Mouse (Mus musculus): Measurements from ENCODE around the gene Ttc27. TPM values are rescaled to one million over a fixed set of nuclear protein-coding genes. Genes with fewer than 3 reads are reported as not detected.

The Ttc27 gene
- total RNA-seq, 1 experiment from 2014 or later, result 16.9 TPM

- no peak for ATAC-seq (replicated peaks; ENCODE audit: insufficient number of reproducible peaks, low FRiP score, low TSS enrichment, poor library complexity, severe bottlenecking)
Observed at GRCm38 (mm10) chr17:74807509-74808248, 90.1 kb downstream of the Ttc27 start.

- no peak for ATAC-seq (replicated peaks; ENCODE audit: insufficient number of reproducible peaks, low FRiP score, low TSS enrichment, poor library complexity, severe bottlenecking)
Observed at GRCm38 (mm10) chr17:74808330-74808729, 90.8 kb downstream of the Ttc27 start.

- ATAC-seq (replicated peaks; ENCODE audit: insufficient number of reproducible peaks, low FRiP score, low TSS enrichment, poor library complexity, severe bottlenecking), result no peak
Observed at GRCm38 (mm10) chr17:74808901-74809300, 91.4 kb downstream of the Ttc27 start.

- peak; percentile 41; the same call in 1 of the 2 replicates for ATAC-seq (replicated peaks; ENCODE audit: insufficient number of reproducible peaks, low FRiP score, low TSS enrichment, poor library complexity, severe bottlenecking)
Observed at GRCm38 (mm10) chr17:74810892-74811625, 93.5 kb downstream of the Ttc27 start.

GRCm38 (mm10) chr17:74819711-74820110 is 102.2 kb downstream of the Ttc27 start:
- ATAC-seq (replicated peaks; ENCODE audit: insufficient number of reproducible peaks, low FRiP score, low TSS enrichment, poor library complexity, severe bottlenecking), result no peak

- ATAC-seq (replicated peaks; ENCODE audit: insufficient number of reproducible peaks, low FRiP score, low TSS enrichment, poor library complexity, severe bottlenecking), result no peak
Observed at GRCm38 (mm10) chr17:74830851-74831250, 113.3 kb downstream of the Ttc27 start.

GRCm38 (mm10) chr17:74841721-74842120 is 124.2 kb downstream of the Ttc27 start:
- ATAC-seq (replicated peaks; ENCODE audit: insufficient number of reproducible peaks, low FRiP score, low TSS enrichment, poor library complexity, severe bottlenecking), result no peak

GRCm38 (mm10) chr17:74842603-74843002 is 125.1 kb downstream of the Ttc27 start:
- ATAC-seq (replicated peaks; ENCODE audit: insufficient number of reproducible peaks, low FRiP score, low TSS enrichment, poor library complexity, severe bottlenecking), result no peak

GRCm38 (mm10) chr17:74843486-74843885 is 126.0 kb downstream of the Ttc27 start:
- ATAC-seq (replicated peaks; ENCODE audit: insufficient number of reproducible peaks, low FRiP score, low TSS enrichment, poor library complexity, severe bottlenecking), result no peak

GRCm38 (mm10) chr17:74846031-74846891 is 128.7 kb downstream of the Ttc27 start:
- no peak for ATAC-seq (replicated peaks; ENCODE audit: insufficient number of reproducible peaks, low FRiP score, low TSS enrichment, poor library complexity, severe bottlenecking)

GRCm38 (mm10) chr17:74850216-74850615 is 132.7 kb downstream of the Ttc27 start:
- no peak for ATAC-seq (replicated peaks; ENCODE audit: insufficient number of reproducible peaks, low FRiP score, low TSS enrichment, poor library complexity, severe bottlenecking)

- no peak for ATAC-seq (replicated peaks; ENCODE audit: insufficient number of reproducible peaks, low FRiP score, low TSS enrichment, poor library complexity, severe bottlenecking)
Observed at GRCm38 (mm10) chr17:74859298-74859697, 141.8 kb downstream of the Ttc27 start.

- ATAC-seq (replicated peaks; ENCODE audit: insufficient number of reproducible peaks, low FRiP score, low TSS enrichment, poor library complexity, severe bottlenecking), result no peak
Observed at GRCm38 (mm10) chr17:74860180-74860993, 142.9 kb downstream of the Ttc27 start.

- ATAC-seq (replicated peaks; ENCODE audit: insufficient number of reproducible peaks, low FRiP score, low TSS enrichment, poor library complexity, severe bottlenecking), result no peak
Observed at GRCm38 (mm10) chr17:74863845-74864244, 146.3 kb downstream of the Ttc27 start.

- no peak for ATAC-seq (replicated peaks; ENCODE audit: insufficient number of reproducible peaks, low FRiP score, low TSS enrichment, poor library complexity, severe bottlenecking)
Observed at GRCm38 (mm10) chr17:74864790-74865548, 147.4 kb downstream of the Ttc27 start.

- no peak for ATAC-seq (replicated peaks; ENCODE audit: insufficient number of reproducible peaks, low FRiP score, low TSS enrichment, poor library complexity, severe bottlenecking)
Observed at GRCm38 (mm10) chr17:74865694-74866564, 148.4 kb downstream of the Ttc27 start.
